Mouse (Mus musculus) layer of hippocampus, postnatal 25 days (tissue): ENCODE measurements around the gene Slc9a7. TPM values are rescaled to one million over a fixed set of nuclear protein-coding genes. Genes with fewer than 3 reads are reported as not detected.

Source experiments
- DNase-seq, 2 experiments: peaks; one replicate each; pipeline ENCODE4 v3.0.0; 2022; ENCODE audit warnings: mixed read lengths in 2 of 2, low spot score in 1 of 2; ENCODE audit errors: extremely low spot score in 1 of 2
- total RNA-seq, 2 experiments: library from RNA; stranded (reverse); gene quantifications; 2 replicates each; pipeline ENCODE4 v1.2.3; 2021

Gene Slc9a7
- 10 to 100 TPM; 63.4 to 64.5 TPM for total RNA-seq

DNA sequence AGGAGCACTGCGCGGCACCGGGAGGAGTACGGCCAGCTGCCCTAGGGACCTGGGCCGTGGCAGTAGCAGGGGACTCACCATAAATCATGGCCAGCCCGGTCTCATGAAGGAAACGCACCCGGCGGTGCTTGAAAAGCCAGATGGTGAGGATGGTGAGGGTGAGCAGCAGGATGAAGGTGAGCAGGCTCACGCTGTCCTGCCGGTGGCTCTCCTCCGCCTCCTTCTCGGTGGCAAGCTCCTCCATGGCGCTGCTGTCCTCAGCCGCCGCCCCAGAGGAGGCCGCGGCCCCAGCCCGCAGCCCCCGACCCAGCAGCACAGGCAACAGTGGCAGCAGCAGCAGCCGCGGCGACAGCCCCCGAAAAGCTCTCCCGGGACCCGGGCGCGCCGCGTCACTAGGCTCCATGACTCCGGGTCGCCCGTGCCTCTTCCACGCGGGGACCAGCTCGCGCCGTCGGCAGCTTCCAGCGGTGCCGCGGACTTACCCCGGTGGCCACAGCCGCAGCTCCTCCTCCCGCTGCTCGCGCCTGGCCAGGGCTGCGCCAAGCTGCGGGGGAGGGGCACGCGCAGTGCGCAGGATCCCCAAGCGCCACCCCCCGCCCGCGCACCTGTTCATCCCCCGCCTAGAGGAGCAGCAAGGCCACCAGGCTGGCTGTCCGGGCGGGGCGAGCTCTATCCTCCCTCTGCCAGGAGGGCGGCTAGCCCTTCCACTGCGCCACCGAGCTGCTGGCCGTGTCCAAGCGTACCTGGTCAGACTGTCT is at the start of gene Slc9a7:
Gene Slc9a7 (minus strand): TSS at position 526 of the 758 bp plus-strand sequence.
- peak; percentile 54 to 63 for DNase-seq

DNA sequence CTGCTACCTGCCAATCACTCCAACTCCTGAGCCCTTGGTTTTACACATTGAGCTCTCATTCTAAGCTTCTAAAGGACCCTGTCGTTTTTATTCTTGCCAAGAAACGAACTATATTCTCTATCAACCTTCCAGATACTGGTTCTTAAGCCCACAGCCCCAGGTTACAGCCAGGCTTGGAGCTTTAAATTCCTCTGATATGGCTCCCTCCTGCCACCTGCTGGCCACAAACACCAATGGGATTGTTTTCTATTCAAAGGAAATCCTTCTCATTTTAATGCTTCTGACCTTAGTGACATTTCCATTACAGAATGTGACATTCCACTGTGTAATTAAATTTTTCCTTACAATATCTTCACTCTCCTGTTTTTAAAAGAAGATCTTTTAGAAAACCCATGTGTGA is 44.1 kb upstream of the Slc9a7 start:
- peak; percentile 30 to 68 for DNase-seq

DNA sequence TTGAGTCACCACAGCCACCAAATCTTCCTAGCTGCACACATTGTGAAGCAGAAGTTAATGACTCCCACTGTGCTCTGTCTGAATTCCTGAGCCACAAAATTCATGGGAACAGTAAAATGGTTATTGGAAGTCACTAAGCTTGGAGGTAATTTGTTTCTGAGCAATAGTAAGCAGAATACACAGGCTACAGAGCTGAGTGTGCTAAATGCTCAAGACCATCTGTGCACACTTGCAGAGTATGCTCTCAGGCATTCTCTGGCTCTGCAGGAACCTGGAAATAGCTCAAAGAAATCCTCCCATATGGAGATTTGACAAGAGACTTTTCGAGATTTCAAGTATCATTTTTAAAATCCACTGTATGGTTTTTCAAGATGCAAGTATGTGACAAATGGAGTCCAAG is 41.1 kb upstream of the Slc9a7 start:
- no peak for DNase-seq

GRCm38 (mm10) chrX:20307215-20307614 is 15.6 kb upstream of the Slc9a7 start:
- no peak for DNase-seq

DNA sequence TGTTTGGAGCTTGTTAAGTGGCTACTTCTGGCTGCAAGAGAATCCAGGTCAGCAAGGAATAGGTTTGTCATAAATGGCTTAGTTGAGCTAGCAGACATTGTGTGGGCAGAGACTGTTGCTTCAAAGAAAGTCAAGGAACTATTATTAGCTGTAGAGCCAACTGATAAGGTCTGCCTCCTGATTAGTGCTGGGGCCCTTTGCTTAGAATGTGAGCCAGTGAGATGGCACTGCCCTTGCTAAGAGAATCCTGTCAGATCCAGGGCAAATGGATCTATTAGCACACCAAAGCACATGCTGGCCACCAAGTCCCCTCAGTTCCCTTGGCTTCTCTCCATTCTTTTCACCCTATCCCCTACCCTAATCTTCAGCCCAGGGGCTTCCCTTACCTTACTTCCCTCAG is 14.3 kb upstream of the Slc9a7 start:
- no peak for DNase-seq

- no peak for DNase-seq
These were observed 11.7 kb upstream of the Slc9a7 start for GRCm38 (mm10) chrX:20303280-20303679.

DNA sequence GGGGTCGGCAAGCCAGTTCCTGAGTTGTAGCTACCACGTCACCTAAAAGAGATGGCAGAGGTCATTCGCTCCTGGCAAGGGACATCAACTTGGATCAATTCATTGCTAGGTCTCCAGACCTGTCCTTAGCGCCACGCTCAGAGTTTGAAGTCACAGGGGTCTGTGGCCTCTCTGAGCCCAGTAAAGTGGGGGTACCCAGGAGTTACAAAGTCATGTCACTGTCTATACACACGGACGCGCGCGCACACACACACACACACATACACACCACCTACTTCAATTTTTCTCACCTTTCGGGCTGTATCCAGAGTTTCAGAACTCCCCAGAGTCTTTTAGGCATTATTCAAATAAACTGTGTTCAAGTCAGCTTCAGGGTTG is 422 bp upstream of the Slc9a7 start:
- DNase-seq = no peak

GRCm38 (mm10) chrX:20290715-20291114 is 892 bp downstream of the Slc9a7 start:
- DNase-seq = no peak

GRCm38 (mm10) chrX:20288674-20289073 is 2.9 kb downstream of the Slc9a7 start:
- no peak for DNase-seq

GRCm38 (mm10) chrX:20286254-20286653 is 5.4 kb downstream of the Slc9a7 start:
- DNase-seq = no peak

GRCm38 (mm10) chrX:20279424-20279823 is 12.2 kb downstream of the Slc9a7 start:
- DNase-seq = no peak

DNA sequence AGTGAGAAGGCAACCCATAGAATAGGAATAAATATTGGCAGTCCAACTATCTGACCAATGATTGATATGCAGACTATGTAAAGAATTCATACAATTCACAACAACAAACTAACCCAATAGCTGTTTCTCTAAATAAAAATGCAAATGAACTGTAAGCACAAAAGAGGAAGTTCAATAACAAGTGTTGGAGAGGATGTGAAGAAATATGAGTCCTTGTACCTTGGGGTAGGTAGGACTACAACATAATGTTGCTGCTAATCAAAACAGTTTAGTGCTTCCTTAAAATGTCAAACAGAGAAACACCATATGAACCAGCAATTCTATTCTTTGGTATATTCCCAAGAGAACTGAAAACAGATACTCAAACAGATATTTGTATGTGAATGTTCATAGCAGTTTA is 17.8 kb downstream of the Slc9a7 start:
- no peak for DNase-seq

DNA sequence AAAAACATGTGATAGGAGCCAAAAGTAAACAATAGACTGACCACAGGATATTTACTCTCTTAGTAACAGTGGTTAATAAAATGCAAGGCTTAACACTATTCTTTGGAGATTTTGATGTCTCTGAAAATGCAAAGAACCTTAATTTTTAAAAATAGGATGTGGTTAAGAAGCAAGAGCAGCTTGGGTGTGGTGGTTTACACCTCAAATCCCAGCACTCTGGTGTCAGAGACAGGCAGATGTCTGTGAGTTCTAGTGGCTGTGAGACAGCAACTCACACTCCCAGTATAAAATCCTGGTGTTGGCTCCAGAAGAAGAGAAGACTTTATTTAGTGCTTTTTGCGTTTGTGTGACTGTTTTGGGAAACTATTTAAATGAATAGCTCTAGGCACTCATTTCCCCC is 19.6 kb downstream of the Slc9a7 start:
- no peak for DNase-seq

DNA sequence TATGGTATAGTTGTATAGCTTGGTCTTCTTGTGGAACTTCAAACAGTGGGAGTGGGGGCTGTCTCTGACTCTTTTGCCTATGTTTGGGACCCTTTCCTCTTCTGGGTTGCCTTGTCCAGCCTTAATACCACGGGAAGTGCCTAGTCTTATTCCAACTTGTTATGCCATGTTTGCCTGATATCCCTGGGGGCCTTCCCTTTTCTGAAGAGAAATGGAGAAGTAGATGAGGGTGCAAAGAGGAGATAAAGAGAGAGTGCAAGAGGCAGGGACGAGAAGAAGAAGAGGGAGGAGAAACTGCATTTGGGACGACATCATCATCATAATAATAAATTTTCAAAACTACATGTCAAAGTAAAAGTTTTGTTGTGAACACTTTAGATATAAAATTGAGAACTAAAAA is 21.6 kb downstream of the Slc9a7 start:
- no peak for DNase-seq

GRCm38 (mm10) chrX:20264370-20264769 is 27.2 kb downstream of the Slc9a7 start:
- DNase-seq = no peak

DNA sequence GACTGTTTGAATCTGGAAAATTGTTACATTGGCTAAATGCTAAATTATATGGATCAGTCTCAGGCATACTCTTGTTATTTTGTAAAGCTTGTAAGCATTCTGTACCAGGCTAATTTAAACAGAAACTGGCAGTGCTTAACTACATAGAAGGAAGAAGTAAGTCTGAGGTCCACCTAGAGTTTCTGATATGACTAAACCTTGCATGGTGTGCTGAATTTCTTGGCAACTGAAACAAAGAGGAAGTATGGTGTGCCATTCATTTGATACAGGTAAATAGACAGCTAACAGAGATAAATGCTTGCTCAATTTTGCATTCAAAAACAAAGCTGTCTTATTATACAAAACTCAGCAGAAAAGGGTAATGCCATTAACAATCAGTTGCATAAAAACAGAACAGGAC is 63.5 kb downstream of the Slc9a7 start:
- no peak for DNase-seq

DNA sequence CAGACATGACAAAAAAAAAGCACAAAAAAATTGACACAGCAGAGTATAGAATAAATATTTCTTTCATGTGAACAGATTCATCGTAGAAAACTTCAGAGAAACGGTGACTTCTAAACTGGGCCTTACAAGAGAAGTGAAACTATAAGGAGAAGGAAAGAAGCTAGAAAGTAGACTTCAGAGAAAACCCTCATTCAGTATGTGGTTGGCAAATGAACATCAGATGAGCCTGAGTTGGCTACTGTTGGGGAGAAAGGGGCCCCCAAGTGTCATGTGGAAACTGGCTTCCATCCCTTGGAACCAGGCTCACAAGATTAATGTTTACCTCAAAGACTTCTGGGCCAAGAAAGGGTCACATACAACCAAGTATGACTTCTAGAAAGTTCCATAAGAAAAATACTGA is 70.1 kb downstream of the Slc9a7 start:
- no peak for DNase-seq

GRCm38 (mm10) chrX:20185616-20186015 is 106.0 kb downstream of the Slc9a7 start:
- DNase-seq = no peak

DNA sequence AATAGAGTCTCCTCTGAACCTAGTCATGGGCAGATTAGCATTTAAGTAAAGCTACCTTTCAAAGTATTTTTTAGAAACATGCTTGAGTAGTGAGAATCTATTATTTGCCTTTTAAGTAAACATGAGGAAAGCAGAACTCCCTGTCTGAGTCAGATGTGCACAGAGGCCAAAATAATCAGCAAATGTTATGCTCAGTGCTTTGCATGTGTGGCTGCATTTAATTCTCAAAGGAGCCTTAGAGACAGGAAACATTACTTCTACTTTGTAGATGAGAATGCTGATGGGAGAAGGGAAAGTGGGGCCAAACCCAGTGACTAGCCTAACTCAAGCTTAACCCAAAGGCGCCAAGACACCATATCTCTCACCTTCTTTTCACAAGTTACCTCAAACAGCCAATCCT is 114.8 kb downstream of the Slc9a7 start:
- no peak for DNase-seq

GRCm38 (mm10) chrX:20168430-20168829 is 123.2 kb downstream of the Slc9a7 start:
- DNase-seq = no peak

DNA sequence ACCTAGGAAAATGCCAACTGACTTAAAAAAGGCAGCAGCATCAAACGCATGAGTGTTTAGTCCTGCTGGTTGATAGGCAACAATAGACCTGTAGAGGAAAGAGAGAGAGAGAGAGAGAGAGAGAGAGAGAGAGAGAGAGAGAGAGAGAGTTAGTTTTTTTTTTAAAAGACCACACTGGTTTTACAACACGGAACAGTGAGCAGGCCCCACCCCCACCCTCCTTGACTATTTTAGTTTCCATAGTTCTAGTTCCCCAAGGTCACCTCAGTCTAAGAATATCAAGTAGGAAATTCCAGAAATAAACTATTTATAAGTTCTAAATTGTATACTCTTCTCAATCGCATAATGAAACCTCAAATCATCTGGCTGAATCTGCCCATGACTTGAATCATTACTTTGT is 126.6 kb downstream of the Slc9a7 start:
- DNase-seq = no peak

- peak in 1 of 2 experiments; percentile 24 for DNase-seq
These were observed 129.3 kb downstream of the Slc9a7 start for GRCm38 (mm10) chrX:20162322-20162711.
